Mouse (Mus musculus) monocyte, adult 5-6 weeks (primary cell): ENCODE data around the gene Arl1. TPM values are rescaled to one million over a fixed set of nuclear protein-coding genes. Genes with fewer than 3 reads are reported as not detected.
"Not testable (repeated sequence)": the region's sequence is repeated elsewhere in the genome, so short reads cannot be mapped to it uniquely, and the experiment has no call there.

Experiments used
- ATAC-seq: fragments of 153-309, 156-312 bp; replicated peaks from 2 replicates; pipeline ENCODE4 v1.8.0; 2017; ENCODE audit warnings: mild to moderate bottlenecking; ENCODE audit not compliant: low TSS enrichment, insufficient number of reproducible peaks, severe bottlenecking, poor library complexity, low FRiP score
- total RNA-seq: library from RNA; stranded (forward); fragments of 200-1000, 200-491, 200-594 nt; gene quantifications from 3 replicates; pipeline ENCODE4 v1.2.3, GENCODE M21; 2017

Gene Arl1
- 94.4 to 130 TPM (median 120 TPM) in 3 replicates for total RNA-seq

DNA sequence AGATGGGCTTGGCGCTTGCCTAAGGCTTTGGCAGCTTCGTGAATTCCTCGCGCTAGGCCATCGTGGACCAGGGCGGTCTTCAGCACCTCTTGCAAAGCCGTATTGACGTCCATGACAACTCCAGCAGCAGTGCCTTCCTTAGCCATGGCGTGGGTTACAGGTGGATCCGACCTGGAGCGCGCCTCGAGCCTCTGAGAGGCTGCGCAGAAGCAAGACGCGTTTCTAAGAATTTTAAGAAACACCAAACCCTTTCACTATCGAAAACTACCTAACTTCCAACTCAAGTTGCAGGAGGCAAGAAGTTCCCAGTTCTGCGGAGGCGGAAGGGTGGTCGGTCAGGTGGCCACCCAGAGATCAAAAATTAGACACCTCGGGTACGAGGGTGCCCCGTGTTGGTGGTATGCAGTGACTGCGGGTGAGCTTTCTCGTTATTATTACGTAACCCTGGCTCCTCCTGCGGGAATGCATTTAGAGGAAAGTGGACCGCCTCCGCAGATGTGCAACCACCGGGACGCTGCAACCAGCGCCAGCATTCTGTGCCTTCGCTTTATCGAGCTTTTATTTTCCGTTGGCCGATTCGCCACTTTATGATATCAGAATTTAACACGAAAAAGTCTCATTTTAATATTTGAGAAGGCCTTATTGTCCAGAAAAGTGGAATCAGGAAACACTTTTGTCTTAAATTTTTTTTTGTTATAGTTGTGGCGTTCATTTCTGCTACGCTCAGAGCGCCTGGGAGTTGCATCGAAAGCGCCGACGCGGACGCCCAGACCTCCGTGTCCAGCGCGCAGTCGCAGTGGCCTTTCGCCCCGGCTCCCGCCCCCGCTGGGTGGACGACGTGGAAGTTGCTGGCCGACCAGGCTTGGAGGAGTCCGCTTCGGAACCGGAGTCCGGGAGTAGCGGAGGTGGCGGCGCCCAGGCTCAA, at the start of gene Arl1:
TSS of gene Arl1 (plus strand) at position 288 of the 925 bp plus-strand sequence.
- ATAC-seq = peak; percentile 71

DNA sequence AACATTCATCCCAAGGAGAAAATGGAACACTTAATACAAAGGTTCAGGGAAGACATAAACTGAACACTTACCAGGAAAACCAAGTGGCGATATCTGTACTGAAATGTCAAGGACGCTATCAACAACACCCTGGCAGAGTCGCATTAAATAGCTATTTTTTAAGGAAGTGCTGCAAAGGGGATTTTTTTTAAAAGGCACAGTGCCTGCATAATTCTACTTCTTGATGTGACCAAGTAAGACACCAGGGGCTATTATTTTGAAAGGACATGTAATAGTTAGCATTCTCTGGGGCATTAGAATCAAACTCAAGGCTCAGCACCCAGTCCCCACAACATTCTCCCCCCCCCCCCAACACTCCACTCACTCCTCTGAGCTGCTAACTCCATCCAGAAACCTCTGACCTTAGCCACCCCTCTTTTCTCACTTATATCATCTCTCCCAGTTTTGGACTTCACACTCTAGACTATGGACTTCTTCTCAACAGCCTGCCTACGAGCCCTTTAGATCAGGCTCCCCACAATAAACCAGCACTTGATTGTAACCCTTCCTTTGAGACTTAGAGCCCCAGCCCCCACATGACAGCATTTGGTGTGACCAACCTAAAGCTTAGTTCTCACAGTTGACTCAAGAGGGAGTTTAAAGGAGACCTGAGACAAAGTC, 47.6 kb upstream of the Arl1 start:
- ATAC-seq = peak; percentile 71; the same call in 1 of the 2 replicates

DNA sequence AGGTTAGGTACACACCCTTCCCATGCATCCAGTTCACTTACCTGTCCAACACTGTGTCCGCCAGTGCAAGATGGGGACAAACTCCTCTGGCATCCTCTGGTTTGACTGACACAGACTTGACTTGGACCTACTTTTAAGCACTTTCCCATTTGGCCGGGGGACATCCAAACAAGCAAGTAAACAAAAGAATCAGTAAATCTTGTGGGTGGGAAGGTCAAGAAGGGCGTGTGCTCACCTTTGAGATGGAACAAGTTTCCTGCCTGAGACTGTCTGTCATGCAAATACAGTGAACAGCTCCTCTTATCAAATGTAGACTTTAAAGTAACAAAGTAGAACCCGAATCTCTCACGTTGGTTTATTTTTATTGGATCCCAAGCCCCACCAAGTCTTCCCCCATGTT, 45.7 kb upstream of the Arl1 start, which contains the start of gene Spic:
TSS of gene Spic (minus strand) at position 91 of the 400 bp plus-strand sequence.
- ATAC-seq = no peak

DNA sequence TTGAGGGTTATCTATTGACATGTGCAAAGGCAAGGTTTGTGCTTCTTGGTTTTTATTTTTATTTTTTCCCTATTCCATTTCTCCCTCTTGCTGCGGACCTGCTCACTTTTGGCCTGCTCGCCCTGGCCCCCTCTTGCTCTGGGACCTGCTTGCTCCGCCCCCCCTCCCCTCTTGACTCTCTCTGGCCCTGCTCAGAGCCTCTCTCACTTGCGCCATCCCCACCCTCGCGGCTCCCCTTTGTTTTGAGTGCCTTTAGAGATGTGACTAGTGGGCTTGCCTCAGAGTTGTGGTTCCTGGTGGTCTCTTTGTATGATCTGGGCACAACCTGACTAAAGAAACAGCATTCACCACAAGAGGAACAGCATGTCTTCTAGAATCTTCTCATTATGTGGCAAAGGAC, 29.7 kb upstream of the Arl1 start:
- no peak for ATAC-seq

DNA sequence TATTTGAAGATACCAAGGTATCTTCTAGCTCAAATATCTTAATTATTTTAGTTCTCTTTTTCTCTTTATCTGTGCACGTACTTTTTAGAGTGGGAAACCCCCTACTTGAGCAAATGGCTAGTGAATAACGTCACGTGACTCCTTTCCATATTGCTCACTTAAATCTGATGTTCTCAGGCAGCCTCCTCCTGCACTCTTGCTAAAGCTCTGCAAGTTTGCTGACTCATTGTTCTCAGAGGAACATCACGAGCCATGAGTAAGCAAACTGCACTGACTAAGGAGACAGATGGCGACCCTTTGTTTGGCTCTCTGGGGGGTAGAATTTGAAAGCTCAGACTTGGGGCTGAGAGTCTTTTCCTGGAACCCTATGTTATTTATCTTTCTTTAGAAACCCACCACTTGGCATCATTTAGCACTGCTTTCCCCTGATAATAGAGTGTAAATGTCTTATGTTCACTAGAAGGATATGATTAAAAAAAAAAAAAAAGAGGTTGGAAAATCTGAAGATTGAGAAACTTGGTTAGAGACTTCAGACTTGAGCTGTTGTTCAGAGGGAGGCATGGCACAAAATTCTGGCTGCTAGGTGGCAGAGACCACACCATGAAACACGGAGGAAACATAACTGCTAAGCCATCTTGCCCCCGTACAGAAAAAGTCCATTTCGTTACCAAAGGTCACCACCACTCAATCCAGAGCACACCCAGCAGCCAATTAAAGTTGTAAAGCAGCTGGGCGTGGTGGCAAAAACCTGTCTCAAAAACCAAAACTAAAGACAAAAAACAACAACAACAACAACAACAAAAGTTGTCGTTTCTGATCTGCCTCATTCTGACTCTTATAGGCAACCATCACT, 21.8 kb upstream of the Arl1 start:
- peak; percentile 59 for ATAC-seq

DNA sequence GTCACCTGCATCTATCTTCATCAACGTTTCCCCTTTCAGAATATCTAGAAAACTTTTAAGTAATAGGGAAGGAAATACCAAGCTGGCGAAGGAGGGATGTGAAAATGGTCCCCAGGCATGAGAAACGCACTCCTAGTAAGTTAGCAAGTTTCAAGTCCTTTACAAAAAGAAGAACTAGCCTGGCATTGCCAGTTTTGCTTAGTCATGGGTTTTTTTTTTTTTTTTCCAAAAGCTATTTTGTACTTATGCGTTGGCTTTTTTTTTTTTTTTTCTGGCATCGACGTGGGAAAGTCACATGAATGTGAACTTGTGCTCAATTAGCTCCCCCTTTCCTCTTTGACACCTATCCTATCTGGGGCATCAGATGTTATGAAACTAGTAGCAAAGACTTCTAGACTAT, 18.3 kb upstream of the Arl1 start:
- ATAC-seq = peak; percentile 66; the same call in 1 of the 2 replicates

DNA sequence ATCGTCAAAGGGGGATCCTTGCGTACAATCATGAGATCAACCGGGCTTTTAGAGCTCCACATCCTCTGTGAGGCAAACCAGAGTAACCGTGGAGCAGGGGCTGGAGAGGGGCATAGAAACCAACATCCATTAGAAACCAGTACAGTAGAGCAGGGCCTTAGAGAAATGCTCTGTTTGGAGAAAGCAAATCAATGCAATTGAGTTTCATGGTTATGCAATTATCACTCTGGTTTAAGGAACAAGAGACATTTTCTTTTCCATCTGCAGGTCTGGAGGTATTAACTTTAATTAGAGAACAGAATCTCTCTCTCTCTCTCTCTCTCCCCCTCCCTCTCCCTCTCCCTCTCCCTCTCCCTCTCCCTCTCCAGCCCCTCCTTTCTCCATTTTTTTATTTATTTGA, 15.9 kb upstream of the Arl1 start:
- ATAC-seq = no peak

DNA sequence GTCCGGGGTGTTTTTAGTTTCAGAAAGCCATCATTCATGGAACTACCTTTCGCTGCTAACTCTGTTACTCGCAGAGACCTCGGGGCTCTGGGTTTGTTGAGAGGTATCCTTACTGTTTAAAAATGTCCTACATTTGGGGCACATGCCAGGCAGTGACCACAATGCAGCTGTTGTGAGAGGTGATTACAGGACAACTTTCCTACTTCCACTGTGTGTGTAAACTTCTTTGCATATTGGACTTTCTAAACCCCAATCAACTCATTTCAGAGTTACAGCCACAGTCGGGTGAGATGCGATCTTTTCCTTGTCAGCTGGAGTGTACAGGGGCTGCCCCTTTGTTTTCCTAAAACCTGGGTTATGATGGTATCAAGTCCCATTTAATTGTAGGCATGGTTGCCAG, 15.0 kb upstream of the Arl1 start:
- ATAC-seq = no peak

DNA sequence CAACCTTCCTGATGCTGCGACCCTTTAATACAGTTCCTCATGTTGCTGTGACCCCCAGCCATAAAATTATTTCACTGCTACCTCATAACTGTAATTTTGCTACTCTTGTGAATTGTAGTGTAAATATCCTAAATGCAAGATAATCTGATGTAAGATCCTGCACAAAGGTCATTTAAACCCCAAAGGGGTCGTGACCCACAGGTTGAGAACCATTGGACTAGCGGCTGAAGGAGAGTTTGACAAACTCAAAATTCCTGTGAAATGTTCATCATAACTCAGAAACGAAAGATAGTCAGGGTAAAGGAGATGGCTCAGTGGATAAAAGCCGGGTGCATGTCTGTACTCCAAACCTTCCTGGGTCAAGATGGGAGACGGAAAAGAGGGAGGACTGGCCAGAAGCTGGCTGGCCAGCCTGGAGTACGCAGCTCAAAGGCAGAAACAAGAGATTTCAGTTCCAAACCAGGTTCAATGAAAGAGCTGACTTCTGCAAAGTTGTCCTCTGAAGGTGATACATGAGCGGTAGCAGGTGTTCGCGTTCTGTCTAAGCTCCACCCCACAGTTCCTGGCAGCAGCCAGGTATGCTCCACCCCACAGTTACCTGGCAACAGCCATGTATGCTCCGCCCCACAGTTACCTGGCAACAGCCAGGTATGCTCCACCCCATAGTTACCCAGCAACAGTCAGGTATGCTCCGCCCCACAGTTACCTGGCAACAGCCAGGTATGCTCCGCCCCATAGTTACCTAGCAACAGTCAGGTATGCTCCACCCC, 13.5 kb upstream of the Arl1 start:
- no peak for ATAC-seq

DNA sequence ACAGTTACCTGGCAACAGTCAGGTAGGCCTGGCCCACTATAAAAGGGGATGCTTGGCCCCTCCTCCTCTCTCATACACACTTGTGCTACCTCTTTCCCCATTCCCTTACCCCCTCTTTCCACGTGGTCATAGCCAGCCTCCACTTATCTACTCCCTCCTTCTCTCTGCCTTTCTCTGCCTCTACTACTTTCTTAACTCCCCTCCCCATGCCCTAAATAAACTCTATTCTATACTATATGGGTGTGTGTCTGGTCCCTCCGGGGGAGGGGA, 13.0 kb upstream of the Arl1 start:
- ATAC-seq = no peak

DNA sequence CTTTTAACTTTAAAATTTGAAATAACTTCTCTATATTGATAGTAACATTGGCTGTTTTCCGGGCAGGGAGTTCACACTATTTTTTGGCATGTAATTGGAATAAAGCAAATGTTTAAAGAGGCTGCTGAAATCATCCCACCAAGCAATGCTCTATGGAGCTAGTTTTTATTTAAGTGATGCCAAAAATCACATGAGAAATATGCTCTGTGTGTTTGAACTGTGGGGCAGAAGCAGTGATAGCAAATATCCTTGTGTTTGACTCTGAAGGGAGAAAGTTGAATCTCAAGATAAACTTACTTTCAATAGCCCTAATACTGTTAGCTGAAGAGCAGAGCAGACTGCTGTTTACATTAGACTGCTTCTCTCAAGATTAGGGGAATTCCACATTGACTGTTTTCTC, 11.0 kb upstream of the Arl1 start:
- ATAC-seq = no peak

DNA sequence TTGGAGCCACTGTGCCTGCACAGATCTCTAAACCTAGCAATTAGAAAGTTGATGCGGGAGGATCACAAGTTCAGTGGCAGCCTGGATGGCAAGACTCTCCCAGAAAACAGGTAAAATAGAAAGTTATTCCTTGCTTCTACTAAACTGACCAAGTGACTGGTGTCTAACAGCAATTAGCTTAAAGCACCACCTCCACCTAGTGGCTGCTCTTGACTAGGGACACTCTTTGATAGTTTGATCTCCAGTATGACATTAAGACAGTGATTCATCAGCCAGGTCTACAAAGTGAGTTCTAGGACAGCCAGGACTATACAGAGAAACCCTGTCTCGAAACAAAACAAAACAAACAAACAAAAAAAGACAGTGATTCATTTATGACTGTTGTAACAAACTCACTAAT, 5.3 kb upstream of the Arl1 start:
- ATAC-seq = peak; percentile 64; the same call in 1 of the 2 replicates

DNA sequence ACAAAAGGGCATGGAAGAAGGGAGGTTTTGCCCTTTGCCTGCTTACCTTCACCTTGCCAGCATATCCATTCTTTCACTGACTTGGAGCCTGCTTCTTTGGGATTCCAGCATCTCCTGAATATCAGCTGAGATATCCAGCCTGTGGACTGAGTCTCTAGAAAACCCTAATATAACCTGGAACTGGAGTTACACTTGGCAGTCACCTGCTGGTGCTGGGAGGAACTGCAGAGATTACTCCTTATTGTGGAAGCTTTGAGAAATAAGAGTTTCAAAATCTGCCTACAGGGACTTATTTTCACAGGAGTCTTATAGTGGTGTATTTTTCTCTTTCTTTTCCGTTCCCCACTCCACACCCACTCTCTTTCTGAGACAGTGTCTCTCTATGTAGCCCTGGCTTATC, 3.5 kb upstream of the Arl1 start:
- ATAC-seq = no peak

DNA sequence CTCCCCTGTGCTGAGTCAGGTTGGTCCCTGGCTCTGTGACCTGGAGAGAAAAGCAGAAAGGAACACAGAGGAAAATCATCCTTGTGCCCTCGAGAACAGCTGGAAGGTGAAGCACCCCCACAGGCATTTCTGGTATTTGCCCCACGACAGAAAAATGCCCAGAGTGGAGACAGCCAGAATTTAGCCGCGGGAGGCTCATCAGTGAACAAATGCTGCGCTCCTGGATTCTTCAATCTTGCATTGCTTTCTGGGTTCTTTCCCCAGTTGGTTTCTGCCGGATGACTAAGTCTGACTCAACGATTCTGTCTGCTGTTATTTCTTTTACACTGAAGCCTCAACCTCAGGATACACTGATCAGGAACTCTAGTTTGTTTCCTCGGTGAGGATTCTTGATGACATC, 2.5 kb upstream of the Arl1 start:
- no peak for ATAC-seq

DNA sequence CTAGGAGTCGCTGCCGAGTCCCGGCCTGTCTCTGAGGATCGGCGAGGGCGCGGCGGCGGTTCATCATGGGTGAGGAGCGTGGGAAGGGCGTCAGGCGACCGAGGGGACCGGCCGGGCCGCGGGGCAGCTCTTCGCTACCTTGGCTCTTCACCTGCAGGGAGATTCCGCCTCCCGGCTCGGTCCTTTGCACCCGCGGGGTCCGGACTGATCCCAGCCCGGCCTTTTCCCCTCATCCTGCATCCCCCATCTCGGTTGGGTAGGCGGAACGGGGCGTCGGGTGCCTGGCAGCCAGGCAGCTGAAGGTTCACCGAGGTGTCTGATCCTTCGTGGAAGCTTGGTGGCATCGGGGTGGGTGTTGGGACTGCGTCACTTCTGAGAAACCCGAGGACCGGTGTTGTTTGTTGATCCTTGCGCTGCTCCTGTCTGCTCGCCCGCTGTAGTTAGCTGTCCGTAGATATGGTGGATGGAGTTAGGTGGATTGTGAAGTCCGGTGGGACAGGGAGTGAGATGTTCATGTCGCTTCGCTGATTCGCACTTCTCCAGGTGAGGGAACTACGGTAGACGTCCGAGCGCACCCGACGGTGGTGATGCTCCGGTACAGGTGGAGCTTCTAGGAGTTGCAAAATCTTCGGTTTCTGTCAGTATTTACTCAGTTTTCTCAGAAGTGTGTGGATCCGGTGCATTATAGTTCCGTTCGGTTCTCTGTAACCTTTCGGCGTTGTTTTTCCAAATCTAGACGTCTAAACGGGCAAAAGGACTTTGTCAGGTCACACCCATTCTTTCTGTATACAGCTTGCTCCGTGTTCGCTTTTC, 1.0 kb downstream of the Arl1 start:
- ATAC-seq = 0 out of 2 replicates have a peak, but pooled peaks have one; percentile 14

DNA sequence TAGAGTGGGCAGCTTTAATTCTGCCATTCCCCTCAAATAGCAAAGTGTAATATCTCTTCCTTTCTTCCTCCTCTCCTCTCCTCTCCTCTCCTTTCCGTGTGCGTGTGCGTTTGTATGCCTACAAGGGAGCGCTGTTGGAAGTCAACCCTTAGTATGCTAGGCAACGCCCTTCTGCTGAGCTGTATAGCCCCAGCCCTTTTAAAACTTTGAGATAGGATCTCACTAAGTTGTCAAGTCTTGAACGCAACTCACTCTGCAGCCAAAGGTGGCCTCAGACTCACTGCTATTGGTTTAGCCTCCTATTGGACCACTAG, 1.6 kb downstream of the Arl1 start:
- ATAC-seq = no peak

DNA sequence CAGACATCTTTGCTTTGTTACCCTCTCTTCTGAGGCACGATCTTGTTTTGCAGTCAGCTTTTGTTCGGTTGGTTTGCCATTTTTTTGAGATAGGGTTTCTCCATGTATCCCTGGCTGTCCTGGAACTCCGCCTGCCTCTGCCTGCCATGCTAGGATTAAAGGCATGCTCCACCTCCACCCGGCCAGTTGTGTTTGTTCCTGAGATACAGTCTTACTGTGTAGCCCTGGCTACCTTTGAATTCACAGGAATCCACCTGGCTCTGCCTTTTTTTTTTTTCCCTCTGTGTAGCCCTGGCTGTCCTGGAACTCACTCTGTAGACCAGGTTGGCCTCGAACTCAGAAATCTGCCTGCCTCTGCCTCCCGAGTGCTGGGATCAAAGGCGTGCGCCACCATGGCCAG, 8.4 kb downstream of the Arl1 start:
- not testable (repeated sequence) for ATAC-seq

DNA sequence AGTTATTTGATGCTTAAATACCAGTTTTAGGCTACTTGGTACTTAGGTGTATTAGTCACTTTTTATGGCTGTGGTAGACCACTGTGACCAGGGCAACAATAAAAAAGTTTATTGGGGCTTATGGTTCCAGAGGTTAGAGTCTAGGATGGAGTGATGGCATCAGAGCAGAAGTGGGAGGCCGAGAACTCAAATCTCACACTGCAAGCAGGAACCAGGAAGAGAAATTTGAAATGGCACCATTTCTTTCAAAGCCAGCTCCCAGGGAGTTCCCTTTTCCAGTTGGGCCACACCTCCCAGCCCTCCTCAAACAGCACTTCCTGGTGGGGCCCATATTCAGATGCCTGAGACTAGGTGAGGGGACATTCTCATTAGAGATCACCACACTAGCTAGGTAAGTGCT, 9.2 kb downstream of the Arl1 start:
- ATAC-seq = no peak
